Mouse (Mus musculus) CH12.LX (cell line): ENCODE results near the gene Cacna2d4. TPM values are rescaled to one million over a fixed set of nuclear protein-coding genes. Genes with fewer than 3 reads are reported as not detected.

Source experiments
- DNase-seq: peaks from one replicate; pipeline ENCODE4 v3.0.0-alpha.2; 2013; ENCODE audit errors: extremely low read depth
- H3K27ac ChIP-seq: 2 replicates; pipeline ENCODE4 v1.5.1; 2012; ENCODE audit warnings: low read depth, mild to moderate bottlenecking, control low read depth, moderate library complexity; ENCODE audit not compliant: insufficient read depth
- H3K27me3 ChIP-seq: replicated peaks from 2 replicates; pipeline ENCODE3; 2012; ENCODE audit warnings: inconsistent platforms
- H3K36me3 ChIP-seq, 2 experiments: replicated peaks in 1 of 2; 2 replicates each; pipeline versions ENCODE3 to v1.6.1; 2012; ENCODE audit warnings: inconsistent platforms in 1 of 2, low read length in 1 of 2, mild to moderate bottlenecking in 1 of 2, mixed read lengths in 1 of 2, moderate library complexity in 1 of 2; ENCODE audit not compliant: control insufficient read depth in 1 of 2, insufficient read depth in 1 of 2
- H3K4me1 ChIP-seq, 2 experiments: 2 replicates each; pipeline ENCODE4 v1.6.1; 2012; ENCODE audit warnings: inconsistent platforms in 1 of 2, moderate library complexity in 1 of 2; ENCODE audit not compliant: insufficient read depth in 2 of 2, control insufficient read depth in 1 of 2
- H3K4me2 ChIP-seq: 2 replicates; pipeline ENCODE4 v1.6.1; 2012; ENCODE audit warnings: low read depth, mild to moderate bottlenecking, control low read depth; ENCODE audit not compliant: poor library complexity, insufficient read depth, severe bottlenecking
- H3K4me3 ChIP-seq, 3 experiments: fragments of 150-350 bp in 1 of 3; sonication (generic) in 1 of 3; replicated peaks in 1 of 3; 2 replicates each; pipeline versions ENCODE3 to v1.5.1; 2011 to 2012; ENCODE audit warnings: low read depth in 2 of 3, low read length in 2 of 3, mild to moderate bottlenecking in 2 of 3, moderate library complexity in 2 of 3, control low read depth in 1 of 3, improper control_type of control experiment in 1 of 3, inconsistent platforms in 1 of 3, mixed read lengths in 1 of 3; ENCODE audit not compliant: poor library complexity in 1 of 3
- H3K79me2 ChIP-seq: replicated peaks from 2 replicates; pipeline ENCODE4 v1.6.1; 2012; ENCODE audit warnings: mild to moderate bottlenecking, moderate library complexity; ENCODE audit not compliant: control insufficient read depth, poor library complexity, insufficient read depth, severe bottlenecking; ENCODE audit errors: extremely low read depth
- H3K9ac ChIP-seq: 2 replicates; pipeline ENCODE4 v1.6.1; 2012; ENCODE audit warnings: low read depth, mild to moderate bottlenecking, control low read depth, moderate library complexity; ENCODE audit not compliant: insufficient read depth
- H3K9me3 ChIP-seq: replicated peaks from 2 replicates; pipeline ENCODE3; 2012; ENCODE audit warnings: low read length, inconsistent platforms, mixed read lengths
- BHLHE40 ChIP-seq: IDR thresholded peaks from 2 replicates; pipeline ENCODE4 v1.6.1; 2011; ENCODE audit warnings: mild to moderate bottlenecking, low read depth, low read length, improper control_type of control experiment
- CHD2 ChIP-seq: IDR thresholded peaks from 2 replicates; pipeline ENCODE4 v1.6.1; 2011; ENCODE audit warnings: low read length, improper control_type of control experiment
- E2F4 ChIP-seq: IDR thresholded peaks from 2 replicates; pipeline ENCODE4 v1.6.1; 2011; ENCODE audit warnings: low read depth, low read length, improper control_type of control experiment; ENCODE audit not compliant: insufficient replicate concordance
- EP300 ChIP-seq: IDR thresholded peaks from 2 replicates; pipeline ENCODE4 v1.6.1; 2011; ENCODE audit warnings: low read length, improper control_type of control experiment
- HCFC1 ChIP-seq: IDR thresholded peaks from 2 replicates; pipeline ENCODE4 v1.6.1; 2012; ENCODE audit warnings: low read depth, mild to moderate bottlenecking, inconsistent platforms, low read length, improper control_type of control experiment
- JUND ChIP-seq: conservative IDR thresholded peaks from 2 replicates; pipeline ENCODE4 v1.6.1; 2011; ENCODE audit warnings: low read depth, low read length, improper control_type of control experiment
- KAT2A ChIP-seq: IDR thresholded peaks from 2 replicates; pipeline ENCODE4 v1.6.1; 2012; ENCODE audit warnings: low read length, improper control_type of control experiment, inconsistent platforms; ENCODE audit not compliant: insufficient replicate concordance
- MXI1 ChIP-seq: IDR thresholded peaks from 2 replicates; pipeline ENCODE4 v1.6.1; 2011; ENCODE audit warnings: mild to moderate bottlenecking, low read depth, low read length, improper control_type of control experiment
- MYC ChIP-seq: IDR thresholded peaks from 2 replicates; pipeline ENCODE4 v1.6.1; 2011; ENCODE audit warnings: low read depth, mild to moderate bottlenecking, improper control_type of control experiment, low read length
- NELFE ChIP-seq: IDR thresholded peaks from 2 replicates; pipeline ENCODE4 v1.6.1; 2011; ENCODE audit warnings: low read depth, low read length, improper control_type of control experiment
- PAX5 ChIP-seq: IDR thresholded peaks from 2 replicates; pipeline ENCODE4 v1.6.1; 2012; ENCODE audit warnings: low read length, inconsistent platforms, mixed read lengths
- POLR2AphosphoS2 ChIP-seq: IDR thresholded peaks from 2 replicates; pipeline ENCODE4 v1.6.1; 2011; ENCODE audit warnings: low read depth, low read length, improper control_type of control experiment
- RAD21 ChIP-seq: IDR thresholded peaks from 2 replicates; pipeline ENCODE4 v1.6.1; 2011; ENCODE audit warnings: low read depth, mild to moderate bottlenecking, low read length, improper control_type of control experiment, moderate library complexity
- SMC3 ChIP-seq: IDR thresholded peaks from 2 replicates; pipeline ENCODE4 v1.6.1; 2011; ENCODE audit warnings: low read depth, low read length, improper control_type of control experiment
- TBP ChIP-seq: conservative IDR thresholded peaks from 2 replicates; pipeline ENCODE4 v1.6.1; 2011; ENCODE audit warnings: low read depth, low read length, improper control_type of control experiment
- USF1 ChIP-seq: IDR thresholded peaks from 2 replicates; pipeline ENCODE4 v1.6.1; 2014; ENCODE audit warnings: low read depth, mild to moderate bottlenecking, inconsistent platforms, low read length, improper control_type of control experiment
- USF2 ChIP-seq: conservative IDR thresholded peaks from 2 replicates; pipeline ENCODE4 v1.6.1; 2011; ENCODE audit warnings: low read depth, low read length, improper control_type of control experiment
- ZKSCAN1 ChIP-seq: IDR thresholded peaks from 2 replicates; pipeline ENCODE4 v1.6.1; 2012; ENCODE audit warnings: low read depth, inconsistent platforms, low read length, improper control_type of control experiment, borderline replicate concordance
- ZNF384 ChIP-seq: IDR thresholded peaks from 2 replicates; pipeline ENCODE4 v1.6.1; 2012; ENCODE audit warnings: low read depth, low read length, improper control_type of control experiment, inconsistent platforms
- dilution Hi-C: fragments of 300-500 bp; cut with MboI; formaldehyde crosslinking; loops from 2 replicates; pipeline ENCODE4 v1.14.3; 2020; ENCODE audit warnings: low sequenced_read_pairs; ENCODE audit not compliant: extremely low pct_unique_long_range_greater_than_20kb, extremely low pct_ligation_motif_present
- in situ Hi-C: fragments of 300-500 bp; cut with MboI; formaldehyde crosslinking; loops from 3 replicates; pipeline ENCODE4 v1.14.3; 2019; ENCODE audit warnings: low sequenced_read_pairs, low pct_ligation_motif_present, low pct_unique_long_range_greater_than_20kb, mixed read lengths
- polyA plus RNA-seq: library from polyadenylated mRNA; unstranded; fragments of >175 nt; gene quantifications from 2 replicates; pipeline ENCODE4 v1.2.1, GENCODE M21; 2012; ENCODE audit warnings: low read depth; ENCODE audit not compliant: insufficient read length
- total RNA-seq, 2 experiments: library from RNA; depleted of rRNA; stranded (reverse); fragments of 300-350 nt in 1 of 2; fragments of >200 nt in 1 of 2; gene quantifications; 2 replicates each; pipeline ENCODE4 v1.2.3; 2012 to 2014

The Cacna2d4 gene
- total and polyA plus RNA-seq, 3 experiments, result 0.08 to 0.64 (median 0.44) TPM

DNA sequence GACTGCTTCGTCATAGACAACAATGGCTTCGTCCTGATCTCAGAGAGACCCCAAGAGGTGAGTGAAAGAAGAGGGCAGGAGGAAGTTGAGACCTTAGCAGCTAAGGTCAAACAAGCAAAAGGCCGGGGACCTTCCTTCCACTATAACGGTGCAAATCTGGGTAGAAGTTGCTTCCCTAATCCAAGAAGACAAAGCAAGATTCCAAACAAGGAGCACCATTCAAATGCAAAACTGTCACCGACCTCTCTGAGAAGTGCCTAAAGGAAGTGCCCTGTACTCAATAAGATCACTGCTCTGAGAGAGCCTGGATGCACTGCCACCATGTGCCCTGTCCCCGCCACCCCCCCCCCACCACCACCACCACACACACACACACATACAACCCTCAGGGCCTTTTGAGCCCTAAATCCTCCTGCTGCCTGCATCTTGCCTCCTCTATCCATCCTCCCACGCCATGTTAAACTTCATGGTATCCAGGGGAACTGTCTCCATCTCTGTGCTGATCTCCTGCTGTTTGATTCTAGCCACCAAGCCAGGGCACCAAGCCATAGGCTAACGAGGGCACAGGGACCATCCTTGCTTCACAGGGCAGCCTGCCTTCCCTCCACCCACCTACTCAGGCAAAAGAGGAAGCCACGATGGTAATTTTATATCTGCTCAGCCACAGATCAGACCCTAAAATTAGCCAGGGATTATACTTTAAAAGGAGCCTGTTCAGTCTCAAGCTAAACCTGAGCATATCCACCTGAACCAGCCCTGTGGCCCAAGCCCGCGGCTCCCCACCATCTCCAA lies 102.0 kb downstream of the Cacna2d4 start:
- no peak overlapping the region for H3K9ac ChIP-seq
- H3K4me3 ChIP-seq, result no peak overlapping the region
- dilution Hi-C loops (no loop called here), in situ Hi-C loops (loop anchor here (25.0 kb wide), 1 partner anchor 726 kb away; no protein-coding TSS in a partner anchor)
- DNase-seq, result no peak
- no peak overlapping the region for H3K27ac ChIP-seq
- no peaks in the 10 kb centered on the region for H3K79me2 ChIP-seq
- H3K9me3 ChIP-seq, result no peaks in the 10 kb centered on the region
- no peaks in the 10 kb centered on the region for H3K36me3 ChIP-seq
- peaks cover 2 to 21% of the 10 kb centered on the region in 2 experiments; a peak in 3 of 4 replicates for H3K4me1 ChIP-seq
- peaks cover 2% of the 10 kb centered on the region for H3K27me3 ChIP-seq
- TF ChIP-seq BHLHE40, result no peak
- TF ChIP-seq RAD21, result no peak
- H3K4me2 ChIP-seq, result no peak overlapping the region

DNA sequence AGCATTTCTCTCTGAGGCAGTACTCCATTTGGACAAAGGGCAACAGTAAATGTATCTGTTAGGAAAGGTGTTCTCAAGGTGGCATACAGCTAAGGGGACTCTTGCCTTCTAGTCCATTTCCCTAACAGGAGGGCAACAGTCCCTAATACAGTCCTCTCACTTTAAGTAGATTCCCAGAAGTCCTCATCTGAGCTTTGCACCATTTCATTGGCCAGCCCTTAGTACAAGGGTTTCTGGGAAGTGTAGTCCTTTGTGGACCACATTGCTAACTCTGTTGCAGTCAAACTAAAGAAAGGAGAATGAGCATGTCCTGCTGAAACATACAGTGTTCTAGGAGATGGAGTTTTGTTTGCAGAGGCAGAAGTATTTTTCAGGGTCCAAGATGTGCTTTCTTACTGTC lies 105.1 kb downstream of the Cacna2d4 start:
- Histone ChIP-seq H3K9ac (no peak overlapping the region), H3K27me3 (no peaks in the 10 kb centered on the region), H3K27ac (no peak overlapping the region), H3K4me2 (no peak overlapping the region), H3K9me3 (no peaks in the 10 kb centered on the region), H3K36me3 (peaks cover 0 to 2% of the 10 kb centered on the region in 2 experiments), H3K4me3 (no peak overlapping the region), H3K4me1 (peaks cover 2 to 14% of the 10 kb centered on the region in 2 experiments; a peak in 3 of 4 replicates), H3K79me2 (no peaks in the 10 kb centered on the region)
- dilution Hi-C loops, result no loop called here
- peak; percentile 15 for DNase-seq
- no peak for TF ChIP-seq POLR2AphosphoS2
- no peak for TF ChIP-seq MYC
- TF ChIP-seq USF2, result no peak
- no peak for TF ChIP-seq TBP
- no peak for TF ChIP-seq SMC3
- no peak for TF ChIP-seq PAX5
- TF ChIP-seq MXI1, result no peak
- TF ChIP-seq E2F4, result no peak
- 0 out of 2 replicates have a peak, but pooled peaks have one; percentile 18 for TF ChIP-seq KAT2A
- TF ChIP-seq CHD2, result no peak
- TF ChIP-seq ZNF384, result no peak
- no peak for TF ChIP-seq JUND
- no peak for TF ChIP-seq USF1
- TF ChIP-seq NELFE, result no peak
- TF ChIP-seq HCFC1, result peak; percentile 88
- no peak for TF ChIP-seq ZKSCAN1
- TF ChIP-seq EP300, result no peak
- in situ Hi-C loops, result loop anchor here (25.0 kb wide), 1 partner anchor 729 kb away; no protein-coding TSS in a partner anchor
